Mouse (Mus musculus) gastrocnemius, adult 18-20 months (tissue): ENCODE results near the gene Olfr1024. TPM values are rescaled to one million over a fixed set of nuclear protein-coding genes. Genes with fewer than 3 reads are reported as not detected.

ENCODE experiments used
- DNase-seq: peaks from one replicate; pipeline ENCODE4 v3.0.0; 2021; ENCODE audit warnings: low spot score
- long read RNA-seq, 2 experiments: library from polyadenylated mRNA; stranded (forward); transcript quantifications; one replicate each; pipeline ENCODE4 v2.0.0; 2021
- total RNA-seq, 2 experiments: library from RNA; stranded (reverse); gene quantifications; 2 replicates each; pipeline ENCODE4 v1.2.3; 2021

The Olfr1024 gene
- total RNA-seq: not detected
- long read RNA-seq, experiment 1: 0 reads
- long read RNA-seq, experiment 2: 0 reads

- DNase-seq: no peak
These were observed at the start of gene Olfr1024 for GRCm38 (mm10) chr2:85904952-85905351. Gene Olfr1024, minus strand, starts transcription at chr2:85905052.

DNA sequence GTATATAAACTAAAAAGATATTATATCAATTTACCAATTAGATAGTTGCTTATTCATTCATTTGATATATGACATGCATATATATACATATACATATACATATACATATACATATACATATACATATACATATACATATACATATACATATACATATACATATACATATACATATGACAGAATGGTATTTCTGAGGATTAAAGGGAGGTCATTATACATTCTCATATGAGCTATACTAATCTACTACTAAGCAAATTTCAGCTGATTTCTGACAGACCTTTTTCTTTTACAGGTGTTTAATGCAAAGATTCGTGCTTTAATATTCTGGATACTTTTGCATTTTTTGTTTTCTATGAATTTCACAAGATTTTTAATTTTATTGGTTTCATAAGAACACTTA, 45.3 kb upstream of the Olfr1024 start, which contains the start of gene Olfr1028:
Gene Olfr1028 (plus strand): TSS at position 301 of the 400 bp plus-strand sequence.
- no peak for DNase-seq

- DNase-seq: no peak
These were observed 16.4 kb upstream of the Olfr1024 start, which contains the start of gene Olfr1026 for GRCm38 (mm10) chr2:85921258-85921657. Gene Olfr1026, plus strand, starts transcription at chr2:85921558.

- no peak for DNase-seq
These were observed 10.0 kb upstream of the Olfr1024 start, which contains the start of gene Olfr1025-ps1 for GRCm38 (mm10) chr2:85914893-85915292. Gene Olfr1025-ps1, plus strand, starts transcription at chr2:85915193.

- DNase-seq: no peak
These were observed 8.3 kb upstream of the Olfr1024 start for GRCm38 (mm10) chr2:85913197-85913596.

- DNase-seq: no peak
These were observed 19.5 kb downstream of the Olfr1024 start, which contains the start of gene Olfr1023 for GRCm38 (mm10) chr2:85885340-85885739. Gene Olfr1023, plus strand, starts transcription at chr2:85885640.

GRCm38 (mm10) chr2:85868294-85868693, 36.6 kb downstream of the Olfr1024 start, which contains the start of gene Olfr1022:
Gene Olfr1022, plus strand, starts transcription at chr2:85868594.
- DNase-seq: no peak

Other genes starting within 250 kb of the Olfr1024 start
- gene Olfr154, start 240.6 kb downstream of the Olfr1024 start, total RNA-seq: not detected
- not detected for gene Olfr1006, start 226.3 kb downstream of the Olfr1024 start, total RNA-seq
- not detected for gene Olfr1008, start 215.6 kb downstream of the Olfr1024 start, total RNA-seq
- not detected for gene Olfr1009, start 189.6 kb downstream of the Olfr1024 start, total RNA-seq
- gene Olfr1012, start 142.3 kb downstream of the Olfr1024 start, total RNA-seq: not detected
- not detected for gene Olfr1013, start 138.0 kb downstream of the Olfr1024 start, total RNA-seq
- gene Olfr1014, start 132.3 kb downstream of the Olfr1024 start, total RNA-seq: not detected
- not detected for gene Olfr1015, start 123.0 kb downstream of the Olfr1024 start, total RNA-seq
- not detected for gene Olfr1016, start 102.5 kb downstream of the Olfr1024 start, total RNA-seq
- gene Olfr1018, start 86.6 kb downstream of the Olfr1024 start, total RNA-seq: not detected
- not detected for gene Olfr1019, start 59.6 kb downstream of the Olfr1024 start, total RNA-seq
- not detected for gene Olfr1020, start 58.0 kb downstream of the Olfr1024 start, total RNA-seq
- gene Olfr1022, start 36.5 kb downstream of the Olfr1024 start, total RNA-seq: not detected
- gene Olfr1023, start 19.4 kb downstream of the Olfr1024 start, total RNA-seq: not detected
- gene Olfr1025-ps1, start 10.1 kb upstream of the Olfr1024 start, total RNA-seq: not detected
- gene Olfr1026, start 16.5 kb upstream of the Olfr1024 start, total RNA-seq: not detected
- not detected for gene Olfr1028, start 45.4 kb upstream of the Olfr1024 start, total RNA-seq
- not detected for gene Olfr1029, start 68.8 kb upstream of the Olfr1024 start, total RNA-seq
- not detected for gene Olfr1030, start 74.2 kb upstream of the Olfr1024 start, total RNA-seq
- gene Olfr1031, start 85.3 kb upstream of the Olfr1024 start, total RNA-seq: not detected
- gene Olfr1032, start 100.5 kb upstream of the Olfr1024 start, total RNA-seq: not detected
- under 1 TPM in 1 of 2 experiments, not detected in 1; 1.00 TPM for gene Olfr1033, start 115.6 kb upstream of the Olfr1024 start, total RNA-seq
- not detected for gene Olfr1034, start 140.8 kb upstream of the Olfr1024 start, total RNA-seq
- gene Olfr1036, start 168.9 kb upstream of the Olfr1024 start, total RNA-seq: not detected
- gene Olfr1037, start 182.3 kb upstream of the Olfr1024 start, total RNA-seq: not detected
- gene Olfr1039, start 230.9 kb upstream of the Olfr1024 start, total RNA-seq: not detected
- not detected for gene Olfr1040, start 241.7 kb upstream of the Olfr1024 start, total RNA-seq